Mouse (Mus musculus) heart, postnatal 0 days (tissue): ENCODE results near the gene Tent4a. TPM values are rescaled to one million over a fixed set of nuclear protein-coding genes. Genes with fewer than 3 reads are reported as not detected.

Experiments used
- ATAC-seq: fragments of 200-750 bp; cut with Nextera tagmentation; 2 replicates; pipeline ENCODE4 v1.8.0; 2017; ENCODE audit warnings: low read depth, moderate number of reproducible peaks, moderate library complexity; ENCODE audit not compliant: insufficient read depth
- DNase-seq: peaks from one replicate; pipeline ENCODE4 v3.0.0-alpha.2; 2016; ENCODE audit warnings: low spot score
- H3K27ac ChIP-seq: fragments of 300-500 bp; sonication (generic); 2 replicates; pipeline ENCODE4 v1.5.1; 2014; ENCODE audit warnings: low read depth, mild to moderate bottlenecking
- H3K27me3 ChIP-seq: fragments of 300-500 bp; sonication (generic); 2 replicates; pipeline ENCODE4 v1.6.1; 2014; ENCODE audit warnings: low read length, mixed read lengths; ENCODE audit not compliant: control insufficient read depth, insufficient read depth
- H3K36me3 ChIP-seq: fragments of 300-500 bp; sonication (generic); replicated peaks from 2 replicates; pipeline ENCODE4 v1.6.1; 2014; ENCODE audit warnings: low read length, mixed read lengths; ENCODE audit not compliant: control insufficient read depth, insufficient read depth
- H3K4me1 ChIP-seq: fragments of 300-500 bp; sonication (generic); 2 replicates; pipeline ENCODE4 v1.6.1; 2014; ENCODE audit warnings: antibody characterized with exemption; ENCODE audit not compliant: control insufficient read depth, insufficient read depth
- H3K4me2 ChIP-seq: fragments of 300-500 bp; sonication (generic); 2 replicates; pipeline ENCODE4 v1.6.1; 2014; ENCODE audit warnings: low read depth, mild to moderate bottlenecking, low read length, moderate library complexity
- H3K4me3 ChIP-seq: fragments of 300-500 bp; sonication (generic); 2 replicates; pipeline ENCODE4 v1.5.1; 2014; ENCODE audit warnings: low read depth, low read length
- H3K9ac ChIP-seq: fragments of 300-500 bp; sonication (generic); replicated peaks from 2 replicates; pipeline ENCODE4 v1.6.1; 2014; ENCODE audit warnings: low read depth, low read length, mixed read lengths
- H3K9me3 ChIP-seq: fragments of 300-500 bp; sonication (generic); replicated peaks from 2 replicates; pipeline ENCODE4 v1.6.1; 2016; ENCODE audit warnings: low read length; ENCODE audit not compliant: control insufficient read depth
- CTCF ChIP-seq: IDR thresholded peaks from 2 replicates; pipeline ENCODE4 v1.5.1; 2016; ENCODE audit warnings: antibody characterized with exemption, control low read depth, low read depth
- EP300 ChIP-seq: IDR thresholded peaks from 2 replicates; pipeline ENCODE4 v1.6.1; 2016; ENCODE audit warnings: antibody characterized with exemption, low read depth
- WGBS: fragments of 180-500 bp; shearing (Covaris S2); extraction: QIAGEN DNeasy Blood & Tissue Kit; methylation state at CpG from one replicate; pipeline ENCODE4 v1.1.7; 2014; 5-methylcytosine and 5-hydroxymethylcytosine counted together
- polyA plus RNA-seq: library from polyadenylated mRNA; unstranded; fragments of >200 nt; fragmentation: Nextera tagmentation; extraction: Ambion mirVana; gene quantifications from 2 replicates; pipeline ENCODE4 v1.2.1, GENCODE M21; 2015
- total RNA-seq: library from RNA; depleted of rRNA; stranded (reverse); fragments of >200 nt; gene quantifications from 2 replicates; pipeline ENCODE4 v1.2.3, GENCODE M21; 2014; ENCODE audit warnings: low replicate concordance; rRNA removed

The Tent4a gene
- total and polyA plus RNA-seq, 2 experiments from 2014 or later, result 1.9 to 6.5 TPM

GRCm38 (mm10) chr13:69456641-69457040 is 77.8 kb downstream of the Tent4a start:
- 69% methylated on average over 11 of the region's 11 CpGs for WGBS
- TF ChIP-seq CTCF (no peak), EP300 (no peak)
- H3K9me3 ChIP-seq, result no peaks in the 10 kb centered on the region

GRCm38 (mm10) chr13:69455476-69456175 is 78.8 kb downstream of the Tent4a start:
- Histone ChIP-seq H3K4me1 (no peaks in the 10 kb centered on the region), H3K4me3 (no peak overlapping the region), H3K9me3 (no peaks in the 10 kb centered on the region), H3K27me3 (no peaks in the 10 kb centered on the region), H3K4me2 (no peak overlapping the region), H3K36me3 (no peaks in the 10 kb centered on the region), H3K27ac (no peak overlapping the region), H3K9ac (no peak overlapping the region)
- DNase-seq (no peak), ATAC-seq (no peak)
- TF ChIP-seq EP300, result no peak
- no peak for TF ChIP-seq CTCF
- WGBS, result 77% methylated on average over 14 of the region's 14 CpGs

More at GRCm38 (mm10) chr13:69456641-69457040, 77.8 kb downstream of the Tent4a start:
- Histone ChIP-seq H3K4me2 (no peak overlapping the region), H3K27ac (no peak overlapping the region), H3K9ac (no peak overlapping the region), H3K4me1 (no peaks in the 10 kb centered on the region), H3K36me3 (no peaks in the 10 kb centered on the region), H3K4me3 (no peak overlapping the region), H3K27me3 (no peaks in the 10 kb centered on the region)
- DNase-seq (no peak), ATAC-seq (no peak)

Other genes starting within 250 kb of the Tent4a start
- gene Nsun2, start 871 bp downstream of the Tent4a start, total RNA-seq, result 21.7 and 21.8 TPM in 2 replicates
- gene Nsun2, start 871 bp downstream of the Tent4a start, polyA plus RNA-seq, result 34.2 and 34.3 TPM in 2 replicates
- 0.77 and 3.5 TPM in 2 replicates for gene Srd5a1, start 76.8 kb upstream of the Tent4a start, total RNA-seq
- gene Srd5a1, start 76.8 kb upstream of the Tent4a start, polyA plus RNA-seq, result 3.0 and 3.3 TPM in 2 replicates
- gene Ube2ql1, start 205.3 kb upstream of the Tent4a start, total RNA-seq, result 0.08 and 4.6 TPM in 2 replicates
- gene Ube2ql1, start 205.3 kb upstream of the Tent4a start, polyA plus RNA-seq, result 0.41 and 0.73 TPM in 2 replicates